Mouse (Mus musculus) E14TG2a.4 (cell line): ENCODE data around the gene Tecta.

Experiments used
- CTCF ChIP-seq: conservative IDR thresholded peaks from 2 replicates; pipeline ENCODE4 v1.5.1; 2014; ENCODE audit warnings: low read length
- NANOG ChIP-seq: IDR thresholded peaks from 2 replicates; pipeline ENCODE4 v1.6.1; 2014; ENCODE audit warnings: borderline replicate concordance, low read length, mixed read lengths
- POU5F1 ChIP-seq: IDR thresholded peaks from 2 replicates; pipeline ENCODE4 v1.6.1; 2014; ENCODE audit warnings: low read length, borderline replicate concordance

DNA sequence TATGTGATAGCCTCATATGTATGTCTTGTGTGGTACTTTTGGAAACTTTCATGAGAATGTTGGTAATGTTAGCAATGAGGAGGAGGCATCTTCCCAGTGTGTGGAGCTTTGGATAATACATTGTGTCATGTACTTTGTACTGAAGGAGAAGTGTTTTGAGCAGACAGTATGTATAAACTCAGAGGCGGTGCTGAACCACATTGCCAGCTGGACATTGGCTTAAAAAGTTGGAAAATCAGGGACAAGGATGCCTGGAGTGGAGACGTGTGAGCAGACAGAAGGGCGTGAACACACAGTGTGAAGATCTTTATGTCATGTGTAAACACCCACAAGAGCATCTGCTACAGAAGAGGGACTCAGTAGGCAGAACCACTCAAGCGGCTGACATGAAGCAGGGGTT lies 6.0 kb upstream of the Tecta start:
- no peak for TF ChIP-seq CTCF
- no peak for TF ChIP-seq POU5F1
- no peak for TF ChIP-seq NANOG
